Mouse (Mus musculus): ENCODE measurements around the gene Aamp.

Gene Aamp

GRCm38 (mm10) chr1:74240832-74241231 is 43.7 kb downstream of the Aamp start:
- H3K27me3 ChIP-seq (ENCODE audit: control insufficient read depth, insufficient read depth, low read length, poor library complexity, severe bottlenecking): no peaks in the 10 kb centered on the region
- DNase-seq (ENCODE audit: low read depth, low spot score): no peak
- peaks cover 3% of the 10 kb centered on the region; the same call in 1 of the 2 replicates for H3K36me3 ChIP-seq (ENCODE audit: control insufficient read depth, insufficient read depth, low read length, poor library complexity, severe bottlenecking)

GRCm38 (mm10) chr1:74240311-74240710 is 44.2 kb downstream of the Aamp start:
- Histone ChIP-seq H3K27me3 (ENCODE audit: control insufficient read depth, insufficient read depth, low read length, poor library complexity, severe bottlenecking) (no peaks in the 10 kb centered on the region), H3K36me3 (ENCODE audit: control insufficient read depth, insufficient read depth, low read length, poor library complexity, severe bottlenecking) (peaks cover 2% of the 10 kb centered on the region; the same call in 1 of the 2 replicates)
- DNase-seq (ENCODE audit: low read depth, low spot score): no peak

- Histone ChIP-seq H3K36me3 (ENCODE audit: control insufficient read depth, insufficient read depth, low read length, poor library complexity, severe bottlenecking) (peaks cover 2% of the 10 kb centered on the region; the same call in 1 of the 2 replicates), H3K27me3 (ENCODE audit: control insufficient read depth, insufficient read depth, low read length, poor library complexity, severe bottlenecking) (no peaks in the 10 kb centered on the region)
- peak; percentile 31 for DNase-seq (ENCODE audit: low read depth, low spot score)
Observed at GRCm38 (mm10) chr1:74239618-74240017, 44.9 kb downstream of the Aamp start.

GRCm38 (mm10) chr1:74239162-74239561 is 45.4 kb downstream of the Aamp start:
- no peak for DNase-seq (ENCODE audit: low read depth, low spot score)
- H3K27me3 ChIP-seq (ENCODE audit: control insufficient read depth, insufficient read depth, low read length, poor library complexity, severe bottlenecking): no peaks in the 10 kb centered on the region
- peaks cover 2% of the 10 kb centered on the region; the same call in 1 of the 2 replicates for H3K36me3 ChIP-seq (ENCODE audit: control insufficient read depth, insufficient read depth, low read length, poor library complexity, severe bottlenecking)

GRCm38 (mm10) chr1:74238136-74238535 is 46.4 kb downstream of the Aamp start:
- Histone ChIP-seq H3K36me3 (ENCODE audit: control insufficient read depth, insufficient read depth, low read length, poor library complexity, severe bottlenecking) (peaks cover 2% of the 10 kb centered on the region; the same call in 1 of the 2 replicates), H3K27me3 (ENCODE audit: control insufficient read depth, insufficient read depth, low read length, poor library complexity, severe bottlenecking) (no peaks in the 10 kb centered on the region)
- peak; percentile 79 for DNase-seq (ENCODE audit: low read depth, low spot score)

- Histone ChIP-seq H3K27me3 (ENCODE audit: control insufficient read depth, insufficient read depth, low read length, poor library complexity, severe bottlenecking) (no peaks in the 10 kb centered on the region), H3K36me3 (ENCODE audit: control insufficient read depth, insufficient read depth, low read length, poor library complexity, severe bottlenecking) (peaks cover 2% of the 10 kb centered on the region; the same call in 1 of the 2 replicates)
- DNase-seq (ENCODE audit: low read depth, low spot score): no peak
Observed at GRCm38 (mm10) chr1:74237671-74238070, 46.9 kb downstream of the Aamp start.

GRCm38 (mm10) chr1:74236590-74237317 is 47.8 kb downstream of the Aamp start:
- peaks cover 2% of the 10 kb centered on the region; the same call in 1 of the 2 replicates for H3K36me3 ChIP-seq (ENCODE audit: control insufficient read depth, insufficient read depth, low read length, poor library complexity, severe bottlenecking)
- DNase-seq (ENCODE audit: low read depth, low spot score): peak; percentile 64
- H3K27me3 ChIP-seq (ENCODE audit: control insufficient read depth, insufficient read depth, low read length, poor library complexity, severe bottlenecking): no peaks in the 10 kb centered on the region

GRCm38 (mm10) chr1:74235938-74236589 is 48.5 kb downstream of the Aamp start, which contains the start of gene Arpc2:
Gene Arpc2, plus strand, starts transcription at chr1:74236084.
- Histone ChIP-seq H3K27me3 (ENCODE audit: control insufficient read depth, insufficient read depth, low read length, poor library complexity, severe bottlenecking) (no peaks in the 10 kb centered on the region), H3K36me3 (ENCODE audit: control insufficient read depth, insufficient read depth, low read length, poor library complexity, severe bottlenecking) (peaks cover 1% of the 10 kb centered on the region; the same call in 1 of the 2 replicates)
- DNase-seq (ENCODE audit: low read depth, low spot score): peak; percentile 98

GRCm38 (mm10) chr1:74230992-74231391 is 53.5 kb downstream of the Aamp start:
- H3K27me3 ChIP-seq (ENCODE audit: control insufficient read depth, insufficient read depth, low read length, poor library complexity, severe bottlenecking): no peaks in the 10 kb centered on the region
- H3K36me3 ChIP-seq (ENCODE audit: control insufficient read depth, insufficient read depth, low read length, poor library complexity, severe bottlenecking): no peaks in the 10 kb centered on the region
- DNase-seq (ENCODE audit: low read depth, low spot score): no peak

GRCm38 (mm10) chr1:74229942-74230341 is 54.6 kb downstream of the Aamp start:
- no peaks in the 10 kb centered on the region for H3K27me3 ChIP-seq (ENCODE audit: control insufficient read depth, insufficient read depth, low read length, poor library complexity, severe bottlenecking)
- no peak for DNase-seq (ENCODE audit: low read depth, low spot score)
- no peaks in the 10 kb centered on the region for H3K36me3 ChIP-seq (ENCODE audit: control insufficient read depth, insufficient read depth, low read length, poor library complexity, severe bottlenecking)
